Mouse (Mus musculus): Measurements from ENCODE around the gene Wdr89. TPM values are rescaled to one million over a fixed set of nuclear protein-coding genes. Genes with fewer than 3 reads are reported as not detected.
A peak's percentile ranks its signal among the peaks of the same experiment; 100 is the strongest.

Wdr89 gene
- total and polyA plus RNA-seq, 2 experiments from 2014 or later = 3.5 TPM

- Histone ChIP-seq H3K36me3 (ENCODE audit: insufficient read depth, low read length) (peaks cover 22% of the 10 kb centered on the region), H3K27ac (ENCODE audit: low read depth, low read length) (no peak overlapping the region), H3K27me3 (ENCODE audit: insufficient read depth, low read length) (no peaks in the 10 kb centered on the region), H3K4me2 (ENCODE audit: low read depth, low read length, poor library complexity, severe bottlenecking) (no peak overlapping the region), H3K4me3 (ENCODE audit: low read depth, low read length) (no peak overlapping the region), H3K4me1 (ENCODE audit: insufficient read depth, low read length) (no peaks in the 10 kb centered on the region), H3K9ac (replicated peaks; ENCODE audit: low read length, poor library complexity, severe bottlenecking) (no peak overlapping the region), H3K9me3 (ENCODE audit: low read length) (no peaks in the 10 kb centered on the region)
- TF ChIP-seq CTCF (IDR thresholded peaks at IDR 0.05) = peak; percentile 23; the same call in 1 of the 2 replicates
- ATAC-seq (ENCODE audit: low FRiP score) (no peak), DNase-seq (ENCODE audit: low spot score) (no peak)
These were observed 81.8 kb downstream of the Wdr89 start for GRCm38 (mm10) chr12:75587501-75587900.

- Histone ChIP-seq H3K4me2 (ENCODE audit: low read depth, low read length, poor library complexity, severe bottlenecking) (no peak overlapping the region), H3K27me3 (ENCODE audit: insufficient read depth, low read length) (no peaks in the 10 kb centered on the region), H3K9ac (replicated peaks; ENCODE audit: low read length, poor library complexity, severe bottlenecking) (no peak overlapping the region), H3K36me3 (ENCODE audit: insufficient read depth, low read length) (peaks cover 17% of the 10 kb centered on the region), H3K4me3 (ENCODE audit: low read depth, low read length) (no peak overlapping the region), H3K27ac (ENCODE audit: low read depth, low read length) (no peak overlapping the region), H3K9me3 (ENCODE audit: low read length) (no peaks in the 10 kb centered on the region), H3K4me1 (ENCODE audit: insufficient read depth, low read length) (no peaks in the 10 kb centered on the region)
- ATAC-seq (ENCODE audit: low FRiP score) (no peak), DNase-seq (ENCODE audit: low spot score) (no peak)
- 79% methylated on average over 3 of the region's 3 CpGs for WGBS
- no peak for TF ChIP-seq CTCF (IDR thresholded peaks at IDR 0.05)
These were observed 85.6 kb downstream of the Wdr89 start for GRCm38 (mm10) chr12:75583776-75584175.

Other genes with a start within 250 kb of the Wdr89 start
- 32.9 and 45.7 TPM in 2 replicates for gene Ppp2r5e, start 73.3 kb downstream of the Wdr89 start, total RNA-seq (2014; rRNA removed)
- gene Ppp2r5e, start 73.3 kb downstream of the Wdr89 start, polyA plus RNA-seq (2015; fragmentation: Nextera tagmentation; extraction: Ambion mirVana) = 20.5 and 22.8 TPM in 2 replicates
- 35.9 and 36.2 TPM in 2 replicates for gene Sgpp1, start 66.2 kb upstream of the Wdr89 start, total RNA-seq (2014; rRNA removed)
- 14.7 and 15.2 TPM in 2 replicates for gene Sgpp1, start 66.2 kb upstream of the Wdr89 start, polyA plus RNA-seq (2015; fragmentation: Nextera tagmentation; extraction: Ambion mirVana)
- 33.4 and 49.3 TPM in 2 replicates for gene Syne2, start 148.6 kb upstream of the Wdr89 start, total RNA-seq (2014; rRNA removed)
- 19.1 and 20.3 TPM in 2 replicates for gene Syne2, start 148.6 kb upstream of the Wdr89 start, polyA plus RNA-seq (2015; fragmentation: Nextera tagmentation; extraction: Ambion mirVana)